Mouse (Mus musculus): ENCODE data around the gene Ankrd6. TPM values are rescaled to one million over a fixed set of nuclear protein-coding genes. Genes with fewer than 3 reads are reported as not detected.

The Ankrd6 gene
- total and polyA plus RNA-seq, 3 experiments = 1.3 to 2.1 (median 1.6) TPM

- Histone ChIP-seq H3K4me1 (ENCODE audit: control insufficient read depth in 1 of 2, insufficient read depth in 2 of 2) (peaks cover 0 to 6% of the 10 kb centered on the region in 2 experiments; a peak in 2 of 4 replicates), H3K27me3 (replicated peaks) (no peaks in the 10 kb centered on the region), H3K27ac (ENCODE audit: insufficient read depth, low read depth) (no peak overlapping the region), H3K9ac (ENCODE audit: insufficient read depth, low read depth) (no peak overlapping the region), H3K9me3 (replicated peaks; ENCODE audit: low read length) (no peaks in the 10 kb centered on the region), H3K79me2 (replicated peaks; ENCODE audit: control insufficient read depth, extremely low read depth, insufficient read depth, poor library complexity, severe bottlenecking) (no peaks in the 10 kb centered on the region), H3K4me2 (ENCODE audit: insufficient read depth, low read depth, poor library complexity, severe bottlenecking) (no peak overlapping the region), H3K4me3 (replicated peaks in 1 of 3; ENCODE audit: low read depth in 2 of 3, low read length in 2 of 3, poor library complexity in 1 of 3) (no peak overlapping the region), H3K36me3 (replicated peaks in 1 of 2; ENCODE audit: control insufficient read depth in 1 of 2, insufficient read depth in 1 of 2, low read length in 1 of 2) (peaks cover 0 to 3% of the 10 kb centered on the region in 2 experiments)
- in situ Hi-C loops (cut with MboI; ENCODE audit: low pct_ligation_motif_present, low pct_unique_long_range_greater_than_20kb, low sequenced_read_pairs) = no loop called here
- DNase-seq (ENCODE audit: extremely low read depth) = no peak
- dilution Hi-C loops (cut with MboI; ENCODE audit: extremely low pct_ligation_motif_present, extremely low pct_unique_long_range_greater_than_20kb, low sequenced_read_pairs) = no loop called here
- TF ChIP-seq JUN (IDR thresholded peaks at IDR 0.05; ENCODE audit: insufficient read depth, low read depth, low read length) = no peak
- TF ChIP-seq MAFK (IDR thresholded peaks at IDR 0.05; ENCODE audit: insufficient replicate concordance, low read length) = 0 out of 2 replicates have a peak, but pooled peaks have one; percentile 26
These were observed 21.8 kb downstream of the Ankrd6 start for GRCm38 (mm10) chr4:32928692-32929448.

DNA sequence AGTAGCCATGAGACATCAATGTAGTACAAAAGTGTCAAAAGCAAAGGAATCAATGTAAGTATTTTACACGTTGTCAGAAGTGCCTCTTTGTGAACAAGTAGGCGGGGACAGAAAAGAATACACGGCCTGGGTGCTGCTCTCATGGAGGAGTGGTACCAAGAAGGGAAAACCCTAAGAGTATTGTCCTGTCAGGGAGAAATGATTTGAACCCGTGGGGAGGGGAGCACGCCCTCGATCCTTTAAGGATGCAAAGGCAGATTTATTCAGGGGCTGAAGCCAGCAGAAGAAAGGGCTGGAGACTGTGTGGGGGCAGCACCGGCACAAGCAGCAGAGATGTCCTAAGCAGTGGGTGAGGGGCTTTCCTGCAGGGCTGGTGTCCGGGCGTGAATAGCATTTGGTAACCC is 26.7 kb downstream of the Ankrd6 start:
- H3K27ac ChIP-seq (ENCODE audit: insufficient read depth, low read depth) = no peak overlapping the region
- H3K4me2 ChIP-seq (ENCODE audit: insufficient read depth, low read depth, poor library complexity, severe bottlenecking) = no peak overlapping the region
- no peaks in the 10 kb centered on the region for H3K79me2 ChIP-seq (replicated peaks; ENCODE audit: control insufficient read depth, extremely low read depth, insufficient read depth, poor library complexity, severe bottlenecking)
- no peaks in the 10 kb centered on the region for H3K4me1 ChIP-seq (ENCODE audit: control insufficient read depth in 1 of 2, insufficient read depth in 2 of 2)
- no peaks in the 10 kb centered on the region for H3K27me3 ChIP-seq (replicated peaks)
- H3K4me3 ChIP-seq (replicated peaks in 1 of 3; ENCODE audit: low read depth in 2 of 3, low read length in 2 of 3, poor library complexity in 1 of 3) = no peak overlapping the region
- no peak for TF ChIP-seq MAFK (IDR thresholded peaks at IDR 0.05; ENCODE audit: insufficient replicate concordance, low read length)
- no peak for TF ChIP-seq JUND (conservative IDR thresholded peaks at IDR 0.05; ENCODE audit: low read depth, low read length)
- TF ChIP-seq RCOR1 (conservative IDR thresholded peaks at IDR 0.05; ENCODE audit: low read depth, low read length) = no peak
- TF ChIP-seq ZNF384 (IDR thresholded peaks at IDR 0.05; ENCODE audit: low read depth, low read length) = no peak
- TF ChIP-seq EP300 (IDR thresholded peaks at IDR 0.05; ENCODE audit: low read length) = no peak
- TF ChIP-seq NELFE (IDR thresholded peaks at IDR 0.05; ENCODE audit: low read depth, low read length) = no peak
- no peak for TF ChIP-seq RAD21 (IDR thresholded peaks at IDR 0.05; ENCODE audit: low read depth, low read length)
- TF ChIP-seq MAZ (IDR thresholded peaks at IDR 0.05; ENCODE audit: low read depth, low read length) = no peak
- TF ChIP-seq JUN (IDR thresholded peaks at IDR 0.05; ENCODE audit: insufficient read depth, low read depth, low read length) = no peak
- TF ChIP-seq ZKSCAN1 (IDR thresholded peaks at IDR 0.05; ENCODE audit: borderline replicate concordance, low read depth, low read length) = no peak
- TF ChIP-seq CHD2 (IDR thresholded peaks at IDR 0.05; ENCODE audit: low read length) = no peak
- no peak for TF ChIP-seq KAT2A (IDR thresholded peaks at IDR 0.05; ENCODE audit: insufficient replicate concordance, low read length)
- no peak for TF ChIP-seq MYC (IDR thresholded peaks at IDR 0.05; ENCODE audit: low read depth, low read length)
- no peak for DNase-seq (ENCODE audit: extremely low read depth)
- H3K9ac ChIP-seq (ENCODE audit: insufficient read depth, low read depth) = no peak overlapping the region
- in situ Hi-C loops (cut with MboI; ENCODE audit: low pct_ligation_motif_present, low pct_unique_long_range_greater_than_20kb, low sequenced_read_pairs) = no loop called here
- dilution Hi-C loops (cut with MboI; ENCODE audit: extremely low pct_ligation_motif_present, extremely low pct_unique_long_range_greater_than_20kb, low sequenced_read_pairs) = no loop called here
- no peaks in the 10 kb centered on the region for H3K9me3 ChIP-seq (replicated peaks; ENCODE audit: low read length)
- H3K36me3 ChIP-seq (replicated peaks in 1 of 2; ENCODE audit: control insufficient read depth in 1 of 2, insufficient read depth in 1 of 2, low read length in 1 of 2) = peaks cover 0 to 3% of the 10 kb centered on the region in 2 experiments
